Mouse (Mus musculus) cortical plate, adult 2 months (tissue): Measurements from ENCODE around the gene Rad52.

Experiments used
- CTCF ChIP-seq: fragments of 200-500 bp; IDR thresholded peaks from 2 replicates; pipeline ENCODE4 v1.5.1; 2011; ENCODE audit warnings: mild to moderate bottlenecking, control low read depth, low read length; ENCODE audit not compliant: insufficient read depth; ENCODE audit errors: extremely low read depth
- POLR2A ChIP-seq: fragments of 200-500 bp; IDR thresholded peaks from 2 replicates; pipeline ENCODE4 v1.6.1; 2011; ENCODE audit warnings: mild to moderate bottlenecking, low read length, control low read depth; ENCODE audit not compliant: insufficient read depth; ENCODE audit errors: extremely low read depth

DNA sequence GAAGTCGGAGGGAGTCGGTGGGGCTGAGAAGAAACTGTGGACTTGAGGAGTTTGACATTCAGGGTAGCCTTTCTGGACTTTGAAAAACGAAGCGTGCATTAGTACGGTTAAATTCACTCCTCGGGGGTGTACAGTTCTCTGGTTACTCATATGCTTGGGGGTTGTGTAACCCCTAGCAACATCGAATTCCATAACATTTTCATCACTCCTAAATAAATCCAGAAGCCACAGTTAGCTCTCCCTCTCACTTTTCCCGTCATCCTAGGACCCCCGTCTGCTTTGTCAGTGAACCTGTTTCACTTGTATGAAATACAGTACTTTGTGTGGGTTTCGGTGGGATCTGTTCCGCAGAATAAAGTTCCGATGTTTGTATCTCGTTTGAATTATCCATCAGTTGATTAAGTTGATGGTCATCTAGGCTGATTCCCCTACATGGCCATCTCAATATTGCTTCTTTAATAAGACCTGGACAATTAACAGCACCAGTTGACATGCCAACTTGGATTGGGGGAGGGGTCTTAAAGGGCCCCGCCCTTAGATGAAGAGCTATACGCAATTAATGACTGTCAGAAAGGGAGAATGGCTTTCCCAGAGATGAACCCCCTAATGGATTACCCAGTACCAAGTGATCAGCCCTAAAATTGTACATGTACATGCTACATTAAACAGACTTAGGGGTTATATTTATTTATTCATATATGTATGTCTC is 737 bp downstream of the Rad52 start:
- no peak for TF ChIP-seq CTCF
- no peak for TF ChIP-seq POLR2A
